Mouse (Mus musculus) hindbrain, embryonic 13.5 days (tissue): ENCODE results near the gene Axin2. TPM values are rescaled to one million over a fixed set of nuclear protein-coding genes. Genes with fewer than 3 reads are reported as not detected.

Source experiments
- ATAC-seq: fragments of 200-750 bp; cut with Nextera tagmentation; 2 replicates; pipeline ENCODE4 v1.8.0; 2017; ENCODE audit warnings: moderate TSS enrichment; ENCODE audit not compliant: low FRiP score
- H3K27ac ChIP-seq: fragments of 300-500 bp; sonication (generic); 2 replicates; pipeline ENCODE4 v1.5.1; 2015; ENCODE audit warnings: inconsistent platforms, mild to moderate bottlenecking, moderate library complexity
- H3K27me3 ChIP-seq: fragments of 300-500 bp; sonication (generic); 2 replicates; pipeline ENCODE4 v1.6.1; 2015; ENCODE audit warnings: mild to moderate bottlenecking, inconsistent platforms
- H3K36me3 ChIP-seq: fragments of 300-500 bp; sonication (generic); 2 replicates; pipeline ENCODE4 v1.6.1; 2015; ENCODE audit warnings: mild to moderate bottlenecking, inconsistent platforms
- H3K4me1 ChIP-seq: fragments of 300-500 bp; sonication (generic); replicated peaks from 2 replicates; pipeline ENCODE4 v1.6.1; 2015; ENCODE audit warnings: inconsistent platforms
- H3K4me2 ChIP-seq: fragments of 300-500 bp; sonication (generic); 2 replicates; pipeline ENCODE4 v1.6.1; 2015; ENCODE audit warnings: inconsistent platforms, mild to moderate bottlenecking, moderate library complexity
- H3K4me3 ChIP-seq: fragments of 300-500 bp; sonication (generic); 2 replicates; pipeline ENCODE4 v1.5.1; 2015; ENCODE audit warnings: mild to moderate bottlenecking, inconsistent platforms
- H3K9ac ChIP-seq: fragments of 300-500 bp; sonication (generic); 2 replicates; pipeline ENCODE4 v1.6.1; 2015; ENCODE audit warnings: mild to moderate bottlenecking, inconsistent platforms
- H3K9me3 ChIP-seq: fragments of 300-500 bp; sonication (generic); 2 replicates; pipeline ENCODE4 v1.6.1; 2016; ENCODE audit warnings: inconsistent platforms
- WGBS: fragments of 180-500 bp; shearing (Covaris S2); methylation state at CpG from one replicate; pipeline ENCODE4 v1.1.7; 2015; 5-methylcytosine and 5-hydroxymethylcytosine counted together
- polyA plus RNA-seq: library from polyadenylated mRNA; unstranded; fragments of >200 nt; fragmentation: Nextera tagmentation; extraction: Ambion mirVana; gene quantifications from 2 replicates; pipeline ENCODE4 v1.2.1, GENCODE M21; 2015

Axin2 gene
- polyA plus RNA-seq, 1 experiment from 2014 or later: 13.8 TPM

DNA sequence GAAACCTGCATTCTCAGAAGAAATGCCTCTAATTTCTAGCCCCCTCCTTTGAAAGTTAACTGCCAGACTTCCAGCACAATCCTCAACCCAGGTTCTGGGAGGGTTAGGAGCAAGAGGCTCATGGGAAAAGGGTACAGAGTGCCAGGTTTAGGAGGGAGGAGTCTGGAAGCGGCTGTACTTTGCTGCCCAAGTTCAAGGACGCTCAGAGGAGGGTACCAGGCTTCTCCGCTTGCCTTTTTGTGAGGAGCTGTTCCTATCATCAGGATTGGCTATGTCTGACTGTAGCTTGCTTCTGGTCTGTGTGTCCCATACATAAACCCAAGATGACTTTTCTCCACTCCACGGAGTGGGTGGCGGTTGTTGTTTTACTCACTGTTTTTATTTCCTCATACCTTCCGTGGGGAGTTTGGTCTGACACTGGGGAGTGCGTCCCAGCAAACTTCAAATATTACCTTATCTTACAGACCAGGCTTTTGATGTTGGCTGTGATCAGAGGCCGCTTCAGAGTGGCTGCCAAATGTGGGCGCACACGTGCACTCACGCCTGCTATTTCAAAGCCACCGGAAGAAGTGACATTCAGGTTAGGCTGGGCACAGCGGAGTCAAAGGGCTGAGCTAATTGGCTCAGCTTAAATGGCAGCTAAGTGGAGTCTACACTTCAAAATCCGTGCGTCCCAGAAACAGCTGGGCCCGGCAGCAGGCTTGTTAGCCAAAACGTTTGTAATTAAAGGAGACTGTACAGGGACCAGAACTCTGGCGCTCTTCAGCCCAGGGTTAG, 16.1 kb downstream of the Axin2 start:
- H3K4me1 ChIP-seq: peaks cover 78% of the 10 kb centered on the region
- 58% methylated on average over 18 of the region's 18 CpGs for WGBS
- no peak overlapping the region for H3K4me2 ChIP-seq
- H3K4me3 ChIP-seq: no peak overlapping the region
- H3K9me3 ChIP-seq: no peaks in the 10 kb centered on the region
- H3K9ac ChIP-seq: no peak overlapping the region; the same call in 1 of the 2 replicates
- H3K36me3 ChIP-seq: peaks cover 62% of the 10 kb centered on the region
- peak overlapping the region; percentile 74 for H3K27ac ChIP-seq
- H3K27me3 ChIP-seq: no peaks in the 10 kb centered on the region
- no peak for ATAC-seq

DNA sequence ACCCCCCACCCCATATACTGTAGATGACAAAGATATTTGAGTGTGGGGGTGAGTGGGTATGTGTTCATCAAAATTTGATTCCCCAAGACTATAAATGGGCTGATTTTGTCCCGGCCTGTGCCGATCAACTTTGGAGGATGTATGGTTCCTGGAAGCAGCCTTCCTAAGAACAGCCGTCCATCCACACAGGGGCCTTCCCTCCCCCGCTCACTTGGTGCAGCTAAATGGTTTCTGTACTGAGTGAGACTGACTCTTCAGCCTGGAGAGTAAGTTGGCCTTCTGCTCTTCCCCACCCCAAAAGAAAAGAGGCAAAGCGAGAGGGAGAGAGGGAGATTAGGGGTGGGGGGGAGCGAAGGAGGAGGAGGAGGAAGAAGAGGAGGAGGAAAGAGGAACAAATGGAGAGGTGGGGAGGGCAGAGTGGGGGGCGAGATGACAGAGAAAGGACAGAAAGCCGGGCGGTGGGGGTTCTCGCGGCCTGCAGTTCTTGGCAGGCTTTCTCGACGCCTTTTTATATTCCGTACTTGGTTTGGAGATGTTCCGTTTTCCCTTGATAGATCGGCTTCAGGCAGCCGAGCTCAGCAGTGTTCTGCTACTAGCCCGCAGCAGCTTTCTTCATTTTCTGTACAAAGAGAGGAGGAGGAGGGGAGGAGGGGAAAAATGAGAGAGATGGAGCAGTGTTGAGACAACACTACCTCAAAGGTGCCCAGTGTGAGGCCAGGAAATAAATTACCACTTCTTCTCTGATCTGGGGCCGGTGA, 20.7 kb downstream of the Axin2 start:
- no peaks in the 10 kb centered on the region for H3K9me3 ChIP-seq
- H3K27me3 ChIP-seq: no peaks in the 10 kb centered on the region
- peaks cover 73% of the 10 kb centered on the region for H3K36me3 ChIP-seq
- H3K9ac ChIP-seq: peak overlapping the region; percentile 55
- H3K4me2 ChIP-seq: peak overlapping the region; percentile 32
- H3K4me1 ChIP-seq: peaks cover 52% of the 10 kb centered on the region
- H3K27ac ChIP-seq: peak overlapping the region; percentile 86
- H3K4me3 ChIP-seq: no peak overlapping the region
- ATAC-seq: peak; percentile 53
- WGBS: 29% methylated on average over 19 of the region's 19 CpGs

DNA sequence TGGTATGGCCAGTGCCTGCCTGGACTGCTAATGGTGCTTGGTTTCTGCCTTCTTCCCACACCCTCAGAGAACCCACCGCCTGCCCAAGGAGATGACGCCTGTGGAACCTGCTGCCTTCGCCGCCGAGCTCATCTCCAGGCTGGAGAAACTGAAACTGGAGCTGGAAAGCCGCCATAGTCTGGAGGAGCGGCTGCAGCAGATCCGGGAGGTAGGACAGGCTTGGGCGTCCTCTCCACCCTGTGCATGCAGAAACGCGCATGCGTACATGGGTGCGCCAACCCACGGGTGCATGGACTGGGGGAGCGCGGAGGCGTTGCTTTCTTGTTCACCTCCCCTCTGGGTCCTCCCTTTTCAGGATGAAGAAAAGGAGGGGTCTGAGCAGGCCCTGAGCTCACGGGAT, 21.7 kb downstream of the Axin2 start:
- WGBS: 92% methylated on average over 18 of the region's 18 CpGs
- no peaks in the 10 kb centered on the region for H3K27me3 ChIP-seq
- H3K4me1 ChIP-seq: peaks cover 44% of the 10 kb centered on the region
- ATAC-seq: 0 out of 2 replicates have a peak, but pooled peaks have one; percentile 8
- no peak overlapping the region for H3K4me3 ChIP-seq
- peak overlapping the region; percentile 86 for H3K27ac ChIP-seq
- H3K36me3 ChIP-seq: peaks cover 80% of the 10 kb centered on the region
- no peak overlapping the region for H3K4me2 ChIP-seq
- 0 out of 2 replicates have a peak overlapping the region, but pooled peaks have one; percentile 19 for H3K9ac ChIP-seq
- H3K9me3 ChIP-seq: no peaks in the 10 kb centered on the region

DNA sequence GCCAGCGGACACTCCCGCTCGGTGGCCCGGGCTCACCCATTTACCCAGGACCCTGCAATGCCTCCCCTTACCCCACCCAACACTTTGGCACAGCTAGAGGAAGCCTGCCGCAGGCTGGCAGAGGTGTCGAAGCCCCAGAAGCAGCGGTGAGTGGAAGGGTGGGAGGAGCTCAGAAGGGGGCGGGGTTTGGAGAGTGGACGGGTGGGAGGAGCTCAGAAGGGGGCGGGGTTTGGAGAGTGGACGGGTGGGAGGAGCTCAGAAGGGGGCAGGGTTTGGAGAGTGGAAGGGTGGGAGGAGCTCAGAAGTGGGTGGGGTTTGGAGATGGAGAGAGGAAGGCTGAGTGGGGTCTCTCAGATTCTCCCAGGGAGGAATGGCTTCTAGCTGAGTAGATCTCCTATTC, 23.6 kb downstream of the Axin2 start:
- no peak overlapping the region for H3K9ac ChIP-seq
- H3K4me1 ChIP-seq: peaks cover 48% of the 10 kb centered on the region
- H3K9me3 ChIP-seq: no peaks in the 10 kb centered on the region
- H3K27ac ChIP-seq: no peak overlapping the region
- peaks cover 85% of the 10 kb centered on the region for H3K36me3 ChIP-seq
- no peak for ATAC-seq
- no peaks in the 10 kb centered on the region for H3K27me3 ChIP-seq
- no peak overlapping the region for H3K4me3 ChIP-seq
- 83% methylated on average over 11 of the region's 11 CpGs for WGBS
- no peak overlapping the region for H3K4me2 ChIP-seq

DNA sequence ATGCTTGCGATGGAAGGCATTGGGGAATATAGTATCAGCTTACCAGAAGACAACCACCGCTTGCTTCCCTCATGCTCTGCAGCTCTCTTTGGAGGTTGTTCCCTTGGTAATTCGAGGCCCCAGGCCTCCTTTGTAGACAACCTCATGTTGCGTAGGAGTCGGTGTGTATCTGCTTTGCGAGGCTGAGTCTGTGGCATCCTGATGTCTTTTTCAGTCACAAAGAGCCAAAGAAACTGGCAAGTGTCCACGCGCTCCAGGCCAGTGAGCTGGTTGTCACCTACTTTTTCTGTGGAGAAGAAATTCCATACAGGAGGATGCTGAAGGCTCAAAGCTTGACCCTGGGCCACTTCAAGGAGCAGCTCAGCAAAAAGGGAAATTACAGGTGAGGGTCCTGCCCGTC, 25.5 kb downstream of the Axin2 start:
- 91% methylated on average over 9 of the region's 9 CpGs for WGBS
- Histone ChIP-seq H3K9me3 (no peaks in the 10 kb centered on the region), H3K27ac (no peak overlapping the region), H3K36me3 (peaks cover 86% of the 10 kb centered on the region), H3K4me2 (no peak overlapping the region), H3K4me1 (peaks cover 41% of the 10 kb centered on the region), H3K27me3 (no peaks in the 10 kb centered on the region), H3K4me3 (no peak overlapping the region), H3K9ac (no peak overlapping the region)
- ATAC-seq: no peak

DNA sequence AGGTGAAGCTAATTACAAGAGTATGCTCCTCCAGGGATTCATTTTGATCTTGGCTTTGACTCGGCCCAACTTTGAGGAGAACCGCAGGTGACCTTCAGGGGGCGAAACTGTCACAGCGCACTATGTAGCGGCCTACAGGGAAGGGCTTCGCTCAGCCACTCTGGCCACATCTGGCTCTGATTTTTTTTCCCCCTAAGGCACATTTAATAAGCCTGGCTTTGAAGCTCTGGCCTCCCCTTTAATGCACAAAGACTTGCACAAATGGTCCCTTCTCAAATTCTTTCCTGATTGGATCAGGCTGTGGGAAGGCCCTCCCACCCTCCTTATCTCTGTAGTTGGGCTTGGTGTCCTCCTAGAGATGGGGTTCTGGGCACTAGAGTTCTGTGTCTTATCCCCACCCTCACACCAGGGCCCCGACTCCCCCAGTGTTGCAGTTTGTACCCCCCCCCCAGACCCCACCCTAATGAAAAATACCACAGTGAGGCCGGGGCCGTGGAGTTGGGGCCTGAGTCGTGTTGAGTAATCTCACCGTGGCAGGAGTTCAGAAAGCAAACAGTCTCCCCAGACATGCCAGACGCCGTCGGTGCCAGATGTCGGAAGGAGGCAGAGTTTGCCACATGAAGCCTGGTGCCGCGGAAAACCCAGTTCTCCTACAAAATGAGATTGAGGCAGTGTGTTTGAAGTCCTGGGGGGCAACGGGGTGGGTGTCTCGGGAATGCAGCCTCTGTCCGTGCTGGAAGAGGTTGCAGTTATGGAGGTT, 27.5 kb downstream of the Axin2 start:
- no peaks in the 10 kb centered on the region for H3K9me3 ChIP-seq
- H3K4me1 ChIP-seq: peaks cover 28% of the 10 kb centered on the region
- peak overlapping the region; percentile 83 for H3K27ac ChIP-seq
- ATAC-seq: no peak
- H3K27me3 ChIP-seq: no peaks in the 10 kb centered on the region
- peaks cover 87% of the 10 kb centered on the region for H3K36me3 ChIP-seq
- H3K4me2 ChIP-seq: no peak overlapping the region
- 68% methylated on average over 20 of the region's 20 CpGs for WGBS
- peak overlapping the region; percentile 49; the same call in 1 of the 2 replicates for H3K9ac ChIP-seq
- no peak overlapping the region for H3K4me3 ChIP-seq

DNA sequence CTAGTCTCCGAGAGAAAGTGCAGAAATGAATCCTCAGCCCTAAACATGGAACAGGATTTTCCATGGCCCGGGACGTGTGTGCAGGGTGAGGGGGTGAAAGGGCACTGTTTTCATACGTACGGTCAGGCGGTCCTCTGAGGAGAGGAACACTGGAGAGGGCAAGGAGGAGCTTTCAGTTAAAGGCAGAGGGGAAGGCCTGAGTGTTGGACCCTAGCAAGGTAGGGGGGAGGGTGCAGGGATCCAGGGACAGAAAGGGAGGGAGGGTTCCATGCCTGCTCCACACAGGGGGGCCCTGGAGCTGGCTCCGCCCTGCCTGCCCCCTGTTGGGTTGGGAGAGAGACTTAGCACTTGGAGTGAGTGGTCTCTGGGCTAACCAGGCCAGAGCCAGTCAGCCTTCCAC, 28.4 kb downstream of the Axin2 start:
- Histone ChIP-seq H3K4me1 (peaks cover 28% of the 10 kb centered on the region), H3K9ac (peak overlapping the region; percentile 49; the same call in 1 of the 2 replicates), H3K27ac (peak overlapping the region; percentile 83), H3K36me3 (peaks cover 82% of the 10 kb centered on the region), H3K4me2 (no peak overlapping the region), H3K4me3 (no peak overlapping the region), H3K9me3 (no peaks in the 10 kb centered on the region), H3K27me3 (no peaks in the 10 kb centered on the region)
- WGBS: 66% methylated on average over 6 of the region's 7 CpGs
- ATAC-seq: peak; percentile 21; the same call in 1 of the 2 replicates

DNA sequence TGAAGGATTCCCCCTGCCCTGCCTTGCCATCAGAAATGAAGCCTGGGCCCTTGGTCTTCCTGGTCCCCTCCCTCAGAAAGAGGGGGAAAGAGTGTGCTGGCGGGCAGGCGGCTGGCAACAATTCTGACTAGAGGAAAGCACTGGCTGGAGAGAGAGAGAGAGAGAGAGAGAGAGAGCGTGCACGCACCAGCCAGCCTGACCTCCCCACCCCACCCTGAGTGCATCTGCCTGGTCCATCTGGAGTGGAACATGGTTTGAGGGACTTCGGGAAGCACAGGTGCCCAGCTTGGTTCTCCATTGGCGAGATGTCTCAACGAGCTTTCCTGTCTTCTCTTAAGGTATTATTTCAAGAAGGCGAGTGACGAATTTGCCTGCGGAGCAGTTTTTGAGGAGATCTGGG, 28.8 kb downstream of the Axin2 start:
- H3K36me3 ChIP-seq: peaks cover 77% of the 10 kb centered on the region

DNA sequence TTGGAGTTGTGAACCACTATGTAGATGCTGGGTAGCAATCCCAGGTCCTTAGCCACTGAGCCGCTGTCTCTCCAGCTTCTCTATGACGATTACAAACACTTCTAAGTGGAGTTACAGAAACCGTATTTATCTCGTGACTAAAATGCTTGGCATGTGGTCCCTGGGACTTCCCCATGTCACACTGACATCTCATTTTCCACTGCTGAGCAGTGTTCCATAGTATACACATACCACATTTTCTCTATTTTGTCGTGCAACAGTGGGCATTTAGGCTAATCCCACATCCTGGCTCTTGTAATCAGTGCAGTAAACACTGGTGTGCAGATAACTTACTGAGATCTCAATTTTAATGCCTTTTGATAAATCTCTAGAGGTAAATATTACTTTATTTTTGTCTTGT, 32.2 kb downstream of the Axin2 start:
- Histone ChIP-seq H3K9me3 (peaks cover 5% of the 10 kb centered on the region; the same call in 1 of the 2 replicates), H3K36me3 (peaks cover 48% of the 10 kb centered on the region), H3K27me3 (no peaks in the 10 kb centered on the region), H3K9ac (no peak overlapping the region), H3K4me3 (no peak overlapping the region), H3K4me1 (peaks cover 21% of the 10 kb centered on the region), H3K4me2 (no peak overlapping the region), H3K27ac (no peak overlapping the region)
- no peak for ATAC-seq
- 80% methylated on average over 5 of the region's 5 CpGs for WGBS

More for the DNA sequence above, 28.8 kb downstream of the Axin2 start:
- Histone ChIP-seq H3K4me1 (peaks cover 28% of the 10 kb centered on the region), H3K4me2 (no peak overlapping the region), H3K27ac (peak overlapping the region; percentile 83), H3K27me3 (no peaks in the 10 kb centered on the region), H3K9ac (0 out of 2 replicates have a peak overlapping the region, but pooled peaks have one; percentile 24), H3K9me3 (no peaks in the 10 kb centered on the region), H3K4me3 (no peak overlapping the region)
- WGBS: 76% methylated on average over 10 of the region's 10 CpGs
- no peak for ATAC-seq

DNA sequence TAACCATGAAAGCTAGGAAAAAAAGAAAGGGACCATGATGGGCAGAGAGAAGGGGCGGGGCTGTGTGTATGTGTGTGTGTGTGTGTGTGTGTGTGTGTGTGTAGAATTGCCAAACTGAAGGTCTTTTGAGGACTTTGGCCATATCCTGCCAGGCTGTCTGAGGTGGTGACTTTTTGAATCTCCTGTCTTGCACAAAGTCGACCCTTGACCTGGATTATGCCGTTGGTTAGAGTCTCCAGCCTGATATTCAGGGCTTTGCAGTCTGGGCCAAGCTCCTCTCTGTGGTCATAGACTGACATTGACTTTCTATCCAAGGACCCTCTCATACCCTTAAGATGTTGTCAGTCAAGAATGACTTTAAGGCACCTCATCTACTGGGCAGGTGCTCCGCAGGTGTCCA, 35.8 kb downstream of the Axin2 start:
- Histone ChIP-seq H3K4me1 (peaks cover 13% of the 10 kb centered on the region), H3K36me3 (peaks cover 15% of the 10 kb centered on the region), H3K27ac (no peak overlapping the region), H3K27me3 (no peaks in the 10 kb centered on the region), H3K9me3 (peaks cover 5% of the 10 kb centered on the region; the same call in 1 of the 2 replicates), H3K9ac (no peak overlapping the region), H3K4me2 (no peak overlapping the region), H3K4me3 (no peak overlapping the region)
- no peak for ATAC-seq
- 86% methylated on average over 4 of the region's 4 CpGs for WGBS

DNA sequence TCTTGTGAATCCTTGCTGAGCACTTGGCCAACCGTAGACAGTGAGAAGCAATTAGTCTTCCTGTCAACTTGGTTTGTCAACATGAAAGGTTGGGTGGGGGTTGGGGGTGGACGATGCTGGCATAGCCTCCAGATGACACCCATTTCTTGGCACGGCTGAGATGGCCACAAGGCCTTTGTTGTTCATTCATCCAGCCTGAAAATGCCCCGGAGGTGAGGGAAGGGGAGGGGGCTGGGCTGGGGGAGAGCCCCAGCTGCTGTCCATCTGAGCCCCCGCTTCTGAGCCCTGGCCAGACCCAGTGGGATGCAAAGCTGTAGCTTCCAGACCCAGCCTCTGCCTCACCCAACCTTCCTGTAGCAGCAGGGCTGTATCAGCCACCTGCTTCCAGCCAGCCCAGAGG, 38.2 kb downstream of the Axin2 start:
- no peak overlapping the region for H3K4me2 ChIP-seq
- no peak overlapping the region for H3K4me3 ChIP-seq
- peaks cover 5% of the 10 kb centered on the region; the same call in 1 of the 2 replicates for H3K9me3 ChIP-seq
- H3K27ac ChIP-seq: peak overlapping the region; percentile 20
- H3K4me1 ChIP-seq: peaks cover 25% of the 10 kb centered on the region
- WGBS: 11% methylated on average over 5 of the region's 5 CpGs
- peaks cover 5% of the 10 kb centered on the region for H3K36me3 ChIP-seq
- ATAC-seq: peak; percentile 76
- H3K27me3 ChIP-seq: no peaks in the 10 kb centered on the region
- H3K9ac ChIP-seq: no peak overlapping the region

DNA sequence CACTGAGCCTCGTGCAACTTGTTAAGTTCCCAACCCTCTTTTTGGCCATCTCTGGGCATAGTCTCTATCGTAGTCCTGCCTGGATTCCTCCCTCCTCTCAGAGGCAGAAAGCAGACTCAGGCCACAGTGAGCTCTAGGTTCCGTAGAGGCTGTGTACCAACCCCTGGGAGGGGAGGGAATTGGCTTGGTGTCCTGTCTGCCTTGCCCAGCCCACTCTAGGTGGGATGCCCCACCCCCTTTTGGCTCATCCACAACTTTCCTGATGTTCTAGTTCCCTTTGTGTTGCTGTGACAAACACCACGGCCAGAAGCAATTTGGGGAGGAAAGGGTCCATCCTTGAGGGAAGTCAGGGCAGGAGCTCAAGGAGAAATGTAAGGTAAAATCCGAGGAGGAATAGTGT, 39.0 kb downstream of the Axin2 start:
- Histone ChIP-seq H3K4me1 (peaks cover 25% of the 10 kb centered on the region), H3K9ac (no peak overlapping the region), H3K27me3 (no peaks in the 10 kb centered on the region), H3K36me3 (peaks cover 5% of the 10 kb centered on the region), H3K27ac (peak overlapping the region; percentile 60; the same call in 1 of the 2 replicates), H3K4me3 (no peak overlapping the region), H3K4me2 (no peak overlapping the region), H3K9me3 (peaks cover 5% of the 10 kb centered on the region; the same call in 1 of the 2 replicates)
- WGBS: 40% methylated on average over 5 of the region's 5 CpGs
- ATAC-seq: no peak
